Mouse (Mus musculus) ES-Bruce4 (cell line): ENCODE measurements around the gene Ptpn9. TPM values are rescaled to one million over a fixed set of nuclear protein-coding genes. Genes with fewer than 3 reads are reported as not detected.

Experiments
- H3K27ac ChIP-seq: 2 replicates; pipeline ENCODE4 v1.5.1; 2012; ENCODE audit warnings: low read length, inconsistent platforms; ENCODE audit not compliant: insufficient read depth
- H3K27me3 ChIP-seq: 2 replicates; pipeline ENCODE4 v1.6.1; 2012; ENCODE audit warnings: mild to moderate bottlenecking, low read length, inconsistent platforms; ENCODE audit not compliant: control insufficient read depth, poor library complexity, insufficient read depth, severe bottlenecking
- H3K36me3 ChIP-seq: 2 replicates; pipeline ENCODE4 v1.6.1; 2012; ENCODE audit warnings: inconsistent platforms, mild to moderate bottlenecking, low read length, moderate library complexity; ENCODE audit not compliant: control insufficient read depth, poor library complexity, insufficient read depth, severe bottlenecking
- H3K4me1 ChIP-seq: one replicate; pipeline ENCODE4 v1.8.1; 2011; ENCODE audit warnings: low read length; ENCODE audit not compliant: control insufficient read depth, insufficient read depth
- H3K4me3 ChIP-seq: 2 replicates; pipeline ENCODE4 v1.5.1; 2011; ENCODE audit warnings: low read depth, mild to moderate bottlenecking, low read length
- H3K9ac ChIP-seq: 2 replicates; pipeline ENCODE4 v1.6.1; 2012; ENCODE audit warnings: low read depth, mild to moderate bottlenecking, inconsistent platforms; ENCODE audit not compliant: poor library complexity, severe bottlenecking
- H3K9me3 ChIP-seq: replicated peaks from 2 replicates; pipeline ENCODE4 v1.6.1; 2012; ENCODE audit warnings: mild to moderate bottlenecking, low read length, inconsistent platforms; ENCODE audit not compliant: control insufficient read depth, poor library complexity, insufficient read depth, severe bottlenecking
- CTCF ChIP-seq: IDR thresholded peaks from one replicate; pipeline ENCODE4 v1.8.1; 2011; ENCODE audit warnings: low read depth, low read length
- EP300 ChIP-seq: IDR thresholded peaks from 2 replicates; pipeline ENCODE4 v1.6.1; 2011; ENCODE audit warnings: low read depth, low read length; ENCODE audit not compliant: insufficient read depth
- POLR2A ChIP-seq: IDR thresholded peaks from one replicate; pipeline ENCODE4 v1.8.1; 2011; ENCODE audit warnings: low read length; ENCODE audit not compliant: insufficient read depth
- polyA plus RNA-seq: library from polyadenylated mRNA; stranded (reverse); fragments of >200 nt; gene quantifications from 2 replicates; pipeline ENCODE4 v1.2.4, GENCODE M21; 2011; ENCODE audit warnings: low read depth; ENCODE audit not compliant: missing spikeins, insufficient read depth, insufficient read length

The Ptpn9 gene
- polyA plus RNA-seq, 1 experiment: 13.7 TPM

- no peak overlapping the region for H3K27ac ChIP-seq
- no peaks in the 10 kb centered on the region for H3K9me3 ChIP-seq
- no peaks in the 10 kb centered on the region for H3K27me3 ChIP-seq
- no peaks in the 10 kb centered on the region for H3K4me1 ChIP-seq
- TF ChIP-seq EP300: no peak
- no peak for TF ChIP-seq POLR2A
- no peak for TF ChIP-seq CTCF
- H3K9ac ChIP-seq: no peak overlapping the region
- H3K36me3 ChIP-seq: peaks cover 3% of the 10 kb centered on the region; the same call in 1 of the 2 replicates
- no peak overlapping the region for H3K4me3 ChIP-seq
Observed at GRCm38 (mm10) chr9:56956966-56957675, 37.6 kb upstream of the Ptpn9 start.

GRCm38 (mm10) chr9:56958689-56959088, 36.0 kb upstream of the Ptpn9 start:
- H3K36me3 ChIP-seq: peaks cover 11% of the 10 kb centered on the region
- no peak overlapping the region for H3K27ac ChIP-seq
- H3K27me3 ChIP-seq: no peaks in the 10 kb centered on the region
- no peaks in the 10 kb centered on the region for H3K4me1 ChIP-seq
- H3K4me3 ChIP-seq: no peak overlapping the region
- H3K9ac ChIP-seq: no peak overlapping the region
- TF ChIP-seq CTCF (no peak), EP300 (no peak), POLR2A (no peak)
- H3K9me3 ChIP-seq: no peaks in the 10 kb centered on the region

DNA sequence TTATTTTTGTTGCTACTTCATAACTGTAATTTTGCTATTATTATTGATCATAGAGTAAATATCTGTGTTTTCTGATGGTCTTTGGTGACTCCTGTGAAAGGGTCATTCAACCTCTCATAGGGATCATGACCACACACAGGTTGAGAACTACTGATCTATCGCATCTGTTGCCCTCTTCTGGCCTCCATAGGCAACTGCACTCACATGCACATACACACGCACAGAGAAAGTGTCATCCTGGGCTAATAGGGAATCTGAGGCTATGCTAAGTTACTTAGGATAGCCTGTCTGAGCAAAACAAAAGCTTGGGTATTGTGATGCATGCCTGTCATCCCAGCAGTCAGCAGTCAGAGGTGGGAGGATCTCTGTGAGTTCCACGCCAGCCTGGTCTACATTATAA, 33.1 kb upstream of the Ptpn9 start:
- H3K27me3 ChIP-seq: no peaks in the 10 kb centered on the region
- H3K9ac ChIP-seq: no peak overlapping the region
- H3K27ac ChIP-seq: no peak overlapping the region
- H3K4me1 ChIP-seq: no peaks in the 10 kb centered on the region
- TF ChIP-seq POLR2A (no peak), EP300 (no peak), CTCF (no peak)
- H3K9me3 ChIP-seq: no peaks in the 10 kb centered on the region
- H3K36me3 ChIP-seq: peaks cover 19% of the 10 kb centered on the region
- no peak overlapping the region for H3K4me3 ChIP-seq

- no peak overlapping the region for H3K4me3 ChIP-seq
- no peak overlapping the region for H3K9ac ChIP-seq
- no peaks in the 10 kb centered on the region for H3K9me3 ChIP-seq
- no peaks in the 10 kb centered on the region for H3K27me3 ChIP-seq
- no peak for TF ChIP-seq EP300
- TF ChIP-seq CTCF: no peak
- TF ChIP-seq POLR2A: no peak
- H3K27ac ChIP-seq: no peak overlapping the region
- H3K4me1 ChIP-seq: no peaks in the 10 kb centered on the region
- H3K36me3 ChIP-seq: peaks cover 4% of the 10 kb centered on the region; the same call in 1 of the 2 replicates
Observed at GRCm38 (mm10) chr9:56970158-56970557, 24.6 kb upstream of the Ptpn9 start.

- no peak overlapping the region for H3K4me3 ChIP-seq
- H3K9ac ChIP-seq: no peak overlapping the region
- no peaks in the 10 kb centered on the region for H3K4me1 ChIP-seq
- H3K36me3 ChIP-seq: peaks cover 4% of the 10 kb centered on the region; the same call in 1 of the 2 replicates
- H3K9me3 ChIP-seq: no peaks in the 10 kb centered on the region
- H3K27ac ChIP-seq: no peak overlapping the region
- H3K27me3 ChIP-seq: no peaks in the 10 kb centered on the region
- no peak for TF ChIP-seq CTCF
- no peak for TF ChIP-seq POLR2A
- TF ChIP-seq EP300: no peak
Observed at GRCm38 (mm10) chr9:56973960-56974524, 20.7 kb upstream of the Ptpn9 start.

DNA sequence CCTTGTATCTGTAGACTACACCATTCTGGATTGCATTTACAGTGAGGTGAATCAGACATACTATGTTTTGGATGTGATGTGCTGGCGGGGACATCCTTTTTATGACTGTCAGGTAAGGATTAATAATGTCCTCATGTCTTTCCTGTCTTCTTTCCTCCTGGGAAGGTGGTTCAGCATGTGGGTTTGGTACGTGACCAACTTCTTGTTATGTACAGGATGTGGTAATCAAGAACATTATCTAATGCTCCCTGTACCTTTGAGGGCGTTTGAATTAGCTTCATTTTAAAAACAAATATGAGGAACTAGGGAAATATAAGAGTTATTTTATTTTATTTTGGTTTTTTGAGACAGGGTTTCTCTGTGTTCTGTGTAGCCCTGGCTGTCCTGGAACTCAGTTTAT, 19.5 kb upstream of the Ptpn9 start:
- Histone ChIP-seq H3K27me3 (no peaks in the 10 kb centered on the region), H3K9ac (no peak overlapping the region), H3K36me3 (peaks cover 4% of the 10 kb centered on the region; the same call in 1 of the 2 replicates), H3K4me1 (no peaks in the 10 kb centered on the region), H3K9me3 (no peaks in the 10 kb centered on the region), H3K27ac (no peak overlapping the region), H3K4me3 (no peak overlapping the region)
- TF ChIP-seq CTCF (no peak), EP300 (no peak), POLR2A (no peak)
